Mouse (Mus musculus): ENCODE measurements around the gene Klhl40.

The Klhl40 gene

DNA sequence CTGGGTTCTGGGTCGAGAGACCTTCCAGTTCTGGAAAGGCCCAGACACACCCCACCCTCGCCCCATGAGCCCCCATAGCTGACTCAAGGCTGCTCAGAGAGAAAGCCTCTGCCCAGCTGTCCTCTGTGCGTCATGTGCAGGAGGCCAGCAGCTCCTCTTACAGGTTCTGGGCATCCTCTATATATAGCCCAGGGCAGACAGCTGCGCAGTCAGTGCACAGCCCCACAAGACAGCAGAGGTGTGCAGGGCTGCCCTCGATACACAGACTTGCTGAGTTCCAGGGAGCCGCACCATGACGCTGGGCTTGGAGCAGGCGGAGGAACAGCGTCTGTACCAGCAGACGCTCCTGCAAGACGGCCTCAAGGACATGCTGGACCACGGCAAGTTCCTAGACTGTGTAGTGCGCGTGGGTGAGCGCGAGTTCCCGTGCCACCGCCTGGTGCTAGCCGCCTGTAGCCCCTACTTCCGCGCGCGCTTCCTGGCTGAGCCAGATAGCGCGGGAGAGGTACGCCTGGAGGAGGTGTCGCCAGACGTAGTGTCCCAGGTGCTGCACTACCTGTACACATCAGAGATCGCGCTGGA is at the start of gene Klhl40:
Klhl40 (plus strand) TSS at position 124 of the 582 bp plus-strand sequence.
- peak; percentile 78 for DNase-seq

DNA sequence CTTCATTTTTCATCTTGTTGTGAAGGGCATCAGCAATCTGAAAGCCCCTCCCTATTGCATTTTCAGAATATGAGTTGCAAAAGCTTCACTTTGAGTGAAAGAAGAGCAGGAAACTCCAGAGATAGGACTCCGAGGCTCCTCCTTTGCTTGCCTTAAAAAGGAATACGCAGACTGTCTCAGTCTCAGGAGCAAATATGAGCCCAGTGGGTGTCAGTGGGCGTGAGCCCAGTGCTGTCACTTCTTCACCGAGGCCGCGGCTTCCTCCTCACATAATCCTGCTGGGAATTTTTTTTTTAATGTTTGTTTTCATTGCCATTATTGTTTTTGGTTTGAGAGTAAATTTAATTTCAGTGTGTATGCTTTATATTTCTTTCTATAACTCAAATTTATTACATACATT is 36.9 kb upstream of the Klhl40 start:
- no peak for DNase-seq

DNA sequence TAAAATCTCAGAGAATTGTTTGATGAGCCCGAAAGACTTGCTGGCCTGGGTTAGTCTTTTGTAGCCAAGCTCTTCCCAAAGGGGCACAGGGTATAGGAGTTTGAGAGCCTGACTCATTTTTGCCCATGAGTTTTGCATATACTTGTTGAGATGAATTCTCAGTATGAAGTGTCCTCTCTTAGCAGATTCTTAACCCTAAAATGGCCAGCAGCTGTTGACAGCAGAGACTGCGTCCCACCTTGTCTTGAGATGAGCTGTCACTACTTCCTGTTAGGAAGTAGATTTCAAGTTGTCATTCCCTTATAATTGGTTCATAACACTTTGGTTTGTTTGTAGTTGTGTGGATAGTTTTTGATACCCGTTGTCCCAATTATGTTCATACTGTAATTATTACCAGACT is 36.2 kb upstream of the Klhl40 start:
- DNase-seq, result no peak

DNA sequence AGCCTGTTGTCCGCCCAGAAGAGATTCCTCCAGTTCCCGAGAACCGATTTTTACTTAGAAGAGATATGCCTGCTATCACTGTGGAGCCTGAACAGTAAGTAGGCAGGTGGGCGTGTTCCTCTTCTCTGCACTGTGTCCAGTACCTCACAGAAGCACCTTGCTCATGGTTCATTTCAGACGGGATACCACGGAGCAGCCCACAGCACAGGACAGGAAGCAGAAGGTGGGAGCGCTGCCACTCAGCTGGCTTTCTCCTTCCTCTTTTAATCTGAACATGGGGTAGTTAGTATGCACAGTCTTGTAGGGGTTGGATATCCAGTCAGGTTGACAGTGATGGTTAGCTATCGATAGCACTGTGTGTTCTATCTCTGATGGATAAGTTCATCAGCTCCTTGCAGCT is 33.4 kb upstream of the Klhl40 start:
- no peak for DNase-seq

DNA sequence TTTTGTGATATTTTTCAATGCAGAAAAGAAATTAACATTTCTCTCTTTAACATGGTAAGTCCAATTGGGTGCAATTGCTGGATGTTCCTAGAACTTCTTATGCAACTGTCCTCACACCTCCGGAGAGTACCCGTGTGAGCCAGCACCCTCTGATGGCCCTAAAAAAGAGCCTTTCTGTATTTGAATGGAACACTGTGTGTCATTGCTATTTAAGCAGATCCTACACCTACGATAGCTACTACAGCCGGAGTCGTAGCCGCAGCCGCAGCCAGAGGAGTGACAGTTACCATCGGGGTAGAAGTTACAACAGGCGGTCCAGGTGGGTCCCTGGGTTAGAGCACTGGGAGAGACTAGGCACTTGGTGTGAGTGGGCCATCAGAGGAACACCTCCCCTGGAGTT is 24.6 kb upstream of the Klhl40 start:
- peak; percentile 82 for DNase-seq

DNA sequence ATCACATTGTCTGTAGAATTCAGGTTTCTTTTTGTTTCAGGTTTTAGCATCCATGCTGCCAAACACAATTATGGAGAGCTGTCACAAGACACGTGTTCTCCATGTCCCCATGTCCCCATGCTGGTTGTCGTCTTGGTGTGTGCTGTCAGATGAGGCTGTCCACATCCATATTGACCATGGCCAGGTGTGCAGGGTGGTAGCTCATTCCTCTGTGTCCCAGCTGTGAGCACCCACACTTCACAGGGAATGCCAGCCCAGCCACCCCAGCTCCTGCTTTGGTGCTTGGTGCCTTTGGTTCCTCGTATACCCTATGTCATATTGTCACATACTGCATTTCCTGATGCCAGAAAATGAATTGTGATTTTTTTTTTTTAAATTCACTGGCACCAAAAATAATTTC is 22.8 kb upstream of the Klhl40 start:
- DNase-seq, result no peak

DNA sequence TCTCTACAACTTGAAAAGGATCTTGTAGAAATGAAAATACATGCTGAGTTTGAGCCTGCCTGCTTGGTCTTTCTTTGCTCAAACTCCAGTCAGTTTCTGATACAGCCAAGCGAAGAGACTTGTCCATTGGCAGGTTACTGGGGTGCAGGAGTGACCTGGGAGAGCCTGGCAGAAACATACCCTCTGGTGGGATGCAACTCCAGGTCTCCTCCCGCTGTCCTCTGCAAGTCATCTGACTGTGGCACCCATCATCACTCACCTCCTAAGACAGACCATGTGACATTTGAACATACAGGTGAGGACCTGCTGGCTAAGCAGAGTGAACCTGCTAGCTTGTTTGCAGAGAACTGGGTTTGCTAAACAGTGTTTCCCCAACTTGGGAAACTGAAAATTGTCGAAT is 20.6 kb upstream of the Klhl40 start:
- no peak for DNase-seq

DNA sequence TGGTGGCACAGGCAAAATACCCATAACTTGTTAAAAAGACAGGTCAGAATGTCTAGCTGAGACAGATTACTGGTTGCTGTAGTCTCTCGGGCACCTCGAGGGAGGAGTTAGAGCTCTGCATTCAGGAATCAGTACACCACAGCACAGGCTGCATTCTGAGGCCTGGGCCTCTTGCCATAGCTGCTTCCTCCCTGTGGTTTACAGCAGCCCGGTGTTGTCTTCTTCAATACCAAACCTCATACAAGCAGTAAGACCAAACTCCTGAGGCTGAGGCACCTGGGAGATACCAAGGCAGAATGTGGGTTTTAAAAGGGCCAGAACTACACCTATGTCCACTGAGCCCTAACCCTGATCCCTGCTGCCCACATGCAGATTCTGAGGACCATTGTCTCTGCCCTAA is 20.0 kb upstream of the Klhl40 start:
- no peak for DNase-seq

DNA sequence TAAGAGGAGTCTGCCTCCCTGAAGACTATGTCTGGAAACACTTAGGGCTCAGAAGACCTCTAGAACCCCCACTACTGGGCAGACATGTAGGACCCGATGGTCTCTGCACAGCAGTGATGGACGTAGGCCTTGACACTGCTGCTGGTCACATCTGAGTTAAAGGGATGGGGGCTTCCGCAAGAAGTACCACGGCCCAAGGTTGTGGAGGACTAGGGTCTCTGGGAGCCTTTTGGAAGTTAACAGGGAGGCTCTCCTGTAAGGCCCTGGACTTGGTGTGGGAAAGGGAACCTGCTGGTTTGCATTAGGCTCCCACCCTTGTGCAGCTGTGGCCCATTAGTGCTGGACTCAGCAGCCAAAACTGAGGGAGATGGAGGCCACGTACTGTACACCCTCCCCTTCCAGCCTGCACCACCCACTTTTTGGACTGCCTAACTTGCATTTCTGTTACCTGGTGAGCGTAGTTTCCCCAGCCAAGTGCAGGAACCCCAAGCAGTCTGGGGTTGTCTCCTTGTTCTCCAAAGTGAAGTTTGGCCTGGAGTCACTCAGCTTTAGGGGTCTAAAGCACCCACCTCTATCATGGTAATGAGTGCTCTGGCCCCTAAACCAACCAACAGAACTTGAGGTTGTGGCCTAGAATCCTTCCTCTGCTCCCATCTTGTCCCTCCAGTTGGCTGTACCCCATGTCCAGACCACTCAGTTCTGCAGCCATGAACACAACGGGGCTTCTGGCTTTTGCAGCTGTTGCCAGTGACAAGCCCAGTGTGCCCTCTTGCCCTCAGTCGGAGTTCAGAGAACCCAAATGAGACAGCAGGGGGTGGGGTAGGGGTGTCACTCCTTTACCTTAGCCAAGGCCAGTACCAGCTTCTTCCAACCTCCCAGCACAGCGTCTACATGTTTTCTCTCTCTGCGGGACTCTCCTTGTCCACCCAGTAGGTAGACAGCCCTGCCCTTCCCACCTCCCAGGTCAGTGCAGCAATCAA is 19.3 kb upstream of the Klhl40 start:
- DNase-seq, result no peak

DNA sequence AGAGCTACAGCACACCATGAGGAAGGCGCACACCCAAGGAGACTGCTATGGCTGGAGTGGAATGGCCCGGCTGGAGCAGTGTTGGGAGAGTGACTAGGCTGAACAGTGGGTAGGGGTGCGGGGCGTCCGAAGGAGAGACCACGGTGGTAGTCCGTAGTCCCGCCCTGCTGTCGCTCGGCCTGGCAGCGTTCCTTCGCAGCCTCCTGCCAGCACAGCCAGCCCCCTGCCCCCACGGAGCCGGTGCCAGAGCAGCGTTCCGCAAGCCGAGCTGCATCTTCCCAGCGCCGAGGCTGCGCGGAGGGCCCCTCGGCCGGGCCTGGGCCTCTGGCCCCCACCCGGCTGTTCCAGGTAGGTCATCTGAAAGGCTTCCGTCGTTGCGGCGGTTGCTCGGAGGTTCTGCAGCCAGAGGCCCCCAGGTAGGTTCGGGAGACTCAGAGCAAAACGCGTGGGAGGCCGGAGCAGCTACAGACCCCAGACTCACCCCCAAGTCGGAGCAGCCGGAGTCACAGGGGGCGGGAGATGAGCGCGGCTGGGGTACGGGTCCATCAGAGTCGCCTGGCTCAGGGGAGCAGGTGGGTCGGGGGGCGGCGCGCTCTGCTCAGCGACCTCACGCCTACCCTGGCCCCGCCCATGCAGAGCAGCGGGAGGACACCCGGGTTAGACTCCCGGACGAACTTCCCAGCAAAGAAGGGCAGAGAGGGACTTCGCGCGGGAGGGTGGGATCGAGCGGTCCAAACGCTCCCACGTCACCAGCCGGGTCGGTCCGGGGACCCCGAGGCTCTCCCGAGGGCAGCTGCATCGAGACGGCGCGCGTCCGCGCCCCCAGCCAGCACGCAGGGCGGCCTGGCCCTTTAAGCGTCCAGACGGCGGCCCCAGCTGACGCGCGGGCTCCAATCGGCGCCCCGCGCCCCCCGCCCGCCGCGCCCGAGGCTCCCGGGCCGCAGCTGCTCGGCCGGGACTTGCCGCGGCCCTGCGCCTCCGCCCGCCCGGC is 18.0 kb upstream of the Klhl40 start, which contains the start of gene Zfp651:
Zfp651 (plus strand) TSS at position 240 of the 991 bp plus-strand sequence.
- peak; percentile 76 for DNase-seq

DNA sequence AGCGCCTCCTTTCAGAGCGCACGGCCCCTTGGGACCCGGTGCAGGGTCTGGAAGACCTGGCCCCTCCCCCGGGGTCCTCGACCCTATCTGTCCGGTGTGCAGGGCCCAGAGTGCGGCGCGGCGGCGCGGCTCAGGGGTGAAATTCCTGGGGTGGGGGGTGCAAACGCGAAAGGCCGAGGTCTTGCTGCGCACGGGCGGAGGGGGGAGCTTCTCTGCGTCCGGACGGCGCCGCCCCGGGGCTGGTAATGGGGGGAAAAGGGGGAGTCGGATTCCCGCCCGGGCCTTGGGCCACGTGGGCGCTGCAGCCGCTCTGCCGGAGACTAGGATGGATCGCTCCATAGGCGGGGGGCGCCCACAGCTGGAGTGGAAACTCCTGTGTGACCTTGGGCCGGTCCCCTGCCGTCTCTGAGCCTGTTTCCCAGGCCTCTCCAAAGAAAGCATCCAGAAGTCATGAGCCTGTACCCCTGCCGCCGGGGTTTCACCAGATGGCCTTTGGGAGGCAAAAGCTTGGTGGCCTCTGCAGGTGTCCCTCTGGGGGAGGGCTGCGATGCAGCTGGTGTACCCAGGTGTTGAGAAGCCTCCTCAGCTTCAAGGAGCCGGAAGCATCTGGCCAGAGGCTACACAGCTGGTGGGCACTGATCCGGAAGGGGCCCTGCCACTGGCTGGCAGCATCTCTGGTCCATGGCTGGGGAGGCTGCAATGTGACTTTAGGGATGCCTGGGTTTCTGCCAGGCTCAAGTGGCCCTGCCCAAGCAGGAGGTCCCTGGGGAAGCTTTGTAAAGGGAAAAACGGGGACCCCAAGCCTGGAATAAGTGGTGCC is 16.9 kb upstream of the Klhl40 start:
- DNase-seq, result peak; percentile 61

DNA sequence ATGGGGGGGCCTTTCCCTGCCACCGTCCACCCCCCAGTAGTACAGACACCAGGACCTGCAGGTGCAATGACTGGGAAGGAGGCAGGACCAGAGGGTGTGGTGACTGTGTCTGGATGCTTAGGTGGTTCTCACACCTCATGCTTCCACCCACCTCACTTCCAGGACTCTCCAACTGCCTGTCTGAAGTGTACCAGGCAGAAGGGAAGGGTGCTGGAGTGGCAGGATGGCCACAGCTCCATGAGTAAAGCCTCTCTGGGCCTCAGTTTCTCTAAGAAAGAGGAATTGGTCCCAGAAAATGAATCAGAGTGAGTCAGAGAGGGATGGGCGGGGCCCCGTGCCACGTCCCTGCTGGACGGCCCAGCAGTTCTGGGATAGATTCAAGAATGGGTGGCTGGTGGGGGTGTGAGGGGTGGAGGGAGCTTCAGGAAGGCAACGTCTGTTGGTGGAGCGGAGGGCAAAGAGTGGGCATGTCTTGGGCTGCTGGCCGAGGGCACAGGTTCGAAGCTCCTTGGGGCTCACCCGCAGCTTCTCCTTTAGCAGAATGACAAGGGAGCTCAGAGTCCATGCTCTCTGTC is 16.2 kb upstream of the Klhl40 start:
- no peak for DNase-seq

DNA sequence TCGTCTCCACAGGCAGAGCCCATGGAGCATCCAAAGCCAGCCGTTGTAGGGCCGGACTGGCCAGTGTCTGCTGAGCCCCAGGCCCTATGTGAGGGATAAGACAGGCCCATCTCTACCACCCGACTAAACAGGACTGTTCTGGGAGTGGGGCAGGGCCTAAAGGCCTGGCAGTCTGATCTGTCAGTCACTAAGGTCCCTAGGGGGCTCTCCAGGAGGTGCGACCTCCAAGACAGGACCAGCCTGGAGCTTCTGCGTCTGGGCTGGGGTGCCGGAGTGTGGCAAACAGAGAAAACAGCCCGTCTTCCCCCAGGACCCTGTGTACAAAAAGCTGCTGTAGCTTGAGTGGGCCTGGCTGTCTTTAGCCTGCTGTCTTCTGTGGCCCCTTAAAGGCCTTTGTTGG is 15.6 kb upstream of the Klhl40 start:
- DNase-seq, result no peak

DNA sequence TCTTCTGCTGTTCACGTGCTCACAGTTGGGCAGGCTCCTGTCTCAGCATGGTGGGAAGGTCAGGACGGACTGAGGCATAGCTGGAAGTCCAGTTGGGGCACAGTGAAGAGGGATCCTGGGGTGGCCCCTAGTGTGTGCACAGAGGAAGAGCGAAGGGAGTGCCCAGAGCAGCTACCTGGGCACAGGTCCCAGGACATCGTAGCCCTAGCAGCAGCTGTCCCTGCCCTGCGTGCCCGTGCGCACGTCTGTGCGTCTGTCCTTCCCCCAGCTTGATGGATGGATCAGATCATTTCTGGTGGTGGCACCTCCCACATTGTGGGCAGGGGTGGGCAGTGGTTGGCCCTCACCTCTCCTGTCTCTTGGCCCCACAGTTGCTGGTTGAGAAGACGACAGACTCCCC is 15.2 kb upstream of the Klhl40 start:
- no peak for DNase-seq

DNA sequence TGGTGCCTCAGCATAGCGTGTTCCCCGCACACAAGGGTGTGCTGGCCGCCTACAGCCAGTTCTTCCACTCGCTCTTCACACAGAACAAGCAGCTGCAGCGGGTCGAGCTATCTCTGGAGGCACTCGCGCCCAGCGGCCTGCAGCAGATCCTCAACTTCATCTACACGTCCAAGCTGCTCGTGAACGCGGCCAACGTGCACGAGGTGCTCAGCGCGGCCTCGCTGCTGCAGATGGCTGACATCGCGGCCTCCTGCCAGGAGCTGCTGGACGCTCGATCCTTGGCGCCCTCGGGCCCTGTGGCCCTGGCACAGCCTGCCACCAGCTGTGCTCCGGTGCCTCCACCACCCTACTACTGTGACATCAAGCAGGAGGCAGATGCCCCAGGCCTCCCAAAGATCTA is 14.6 kb upstream of the Klhl40 start:
- no peak for DNase-seq

DNA sequence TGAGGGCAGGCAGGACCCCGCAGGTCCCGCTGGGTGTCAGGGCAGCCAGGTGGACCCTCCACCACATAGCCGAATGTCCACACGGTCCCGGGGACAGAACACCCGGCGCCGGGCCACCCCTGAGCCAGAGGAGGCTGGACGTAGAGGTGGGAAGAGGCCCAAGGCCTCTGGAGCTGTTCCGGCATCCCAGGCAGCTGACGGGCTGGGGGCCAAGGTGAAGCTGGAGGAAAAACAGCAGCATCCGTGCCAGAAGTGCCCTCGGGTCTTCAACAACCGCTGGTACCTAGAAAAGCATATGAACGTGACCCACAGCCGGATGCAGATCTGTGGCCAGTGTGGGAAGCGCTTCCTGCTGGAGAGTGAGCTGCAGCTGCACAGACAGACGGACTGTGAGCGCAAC is 13.7 kb upstream of the Klhl40 start:
- no peak for DNase-seq

DNA sequence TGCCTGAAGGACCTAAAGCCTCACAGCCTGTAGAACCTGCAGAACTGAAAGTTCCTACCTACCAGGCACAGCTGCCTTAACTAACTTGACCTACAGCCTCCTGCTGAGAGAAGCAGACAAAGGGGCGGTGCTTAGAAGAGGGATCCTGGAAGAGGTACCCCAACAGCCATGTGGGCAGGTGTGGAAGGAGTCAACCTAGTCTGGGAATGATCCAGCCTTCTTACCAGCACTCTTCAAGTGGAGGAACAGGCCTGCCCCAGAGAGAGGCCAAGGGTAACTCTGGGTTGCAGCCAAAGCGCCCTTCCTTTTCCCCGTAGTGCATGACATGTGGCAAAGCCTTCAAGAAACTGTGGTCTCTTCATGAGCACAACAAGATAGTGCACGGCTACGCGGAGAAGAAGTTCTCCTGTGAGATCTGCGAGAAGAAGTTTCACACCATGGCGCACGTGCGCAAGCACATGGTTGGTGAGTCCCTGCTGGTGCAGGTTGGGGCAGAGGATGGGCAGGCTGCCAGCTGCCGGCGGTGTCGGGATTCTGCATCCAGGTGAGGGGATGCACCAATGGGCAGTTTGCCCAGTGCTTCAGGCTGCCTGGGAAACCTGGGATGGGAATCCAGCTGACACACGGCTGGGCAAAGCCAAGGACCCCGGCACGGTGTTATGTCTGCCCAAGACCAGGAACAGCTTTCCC is 12.1 kb upstream of the Klhl40 start:
- DNase-seq, result no peak

DNA sequence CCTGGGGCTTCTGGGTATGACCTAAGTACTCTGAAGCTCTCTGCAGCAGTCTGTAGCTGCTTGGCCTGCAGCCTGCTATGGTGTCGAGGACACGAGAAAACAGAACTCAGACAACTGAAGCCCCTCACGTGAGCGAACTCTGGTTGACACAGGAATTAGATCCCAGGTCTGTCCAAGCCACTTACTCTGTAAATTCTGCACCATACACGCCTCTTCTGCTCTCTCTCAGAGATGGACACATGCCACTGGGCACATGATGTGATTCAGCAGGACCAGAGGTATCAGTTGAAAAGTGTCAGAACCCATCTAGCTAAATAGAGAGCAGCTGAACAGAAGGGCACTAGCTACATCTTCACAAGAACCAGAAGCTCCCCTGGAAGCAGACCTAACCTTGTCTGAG is 5.0 kb upstream of the Klhl40 start:
- no peak for DNase-seq

DNA sequence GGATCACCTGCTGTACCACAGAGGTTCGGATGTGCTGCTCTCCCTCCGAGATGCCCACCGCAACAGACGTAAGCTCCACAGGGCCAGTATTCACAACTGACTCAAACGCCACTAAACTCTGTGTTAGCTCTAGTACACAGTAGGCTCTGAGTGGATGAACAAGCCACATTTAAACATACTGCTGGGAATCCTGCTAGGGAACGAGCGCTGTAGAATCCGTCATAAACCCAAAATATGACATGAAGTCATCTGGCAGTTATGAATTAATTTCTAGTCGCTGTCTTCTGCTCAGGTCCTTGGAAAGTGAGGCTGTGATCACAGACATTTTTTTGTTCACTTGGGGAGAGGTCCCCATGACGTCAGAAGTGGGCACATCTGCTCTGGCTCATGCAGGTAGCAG is 1.5 kb upstream of the Klhl40 start:
- no peak for DNase-seq

DNA sequence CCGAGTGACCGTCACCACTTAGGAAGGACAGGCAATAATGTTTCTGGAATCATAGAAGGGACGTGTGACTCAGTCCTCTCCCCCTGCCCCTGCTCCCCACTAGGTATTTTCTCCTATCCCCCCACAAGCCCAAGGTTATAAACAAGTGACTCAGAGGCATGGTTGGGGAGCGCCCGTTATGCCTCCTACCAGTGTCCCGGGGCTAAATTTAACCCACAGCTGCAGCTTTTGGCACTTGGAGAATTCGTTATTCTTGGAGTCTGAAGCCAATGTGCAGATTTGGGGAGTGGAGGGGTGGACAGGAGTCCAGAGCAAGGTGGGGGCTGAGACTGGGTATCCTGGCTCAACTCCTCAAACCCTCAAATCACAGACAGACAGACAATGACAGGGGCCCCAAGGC is 896 bp upstream of the Klhl40 start:
- DNase-seq, result peak; percentile 82

DNA sequence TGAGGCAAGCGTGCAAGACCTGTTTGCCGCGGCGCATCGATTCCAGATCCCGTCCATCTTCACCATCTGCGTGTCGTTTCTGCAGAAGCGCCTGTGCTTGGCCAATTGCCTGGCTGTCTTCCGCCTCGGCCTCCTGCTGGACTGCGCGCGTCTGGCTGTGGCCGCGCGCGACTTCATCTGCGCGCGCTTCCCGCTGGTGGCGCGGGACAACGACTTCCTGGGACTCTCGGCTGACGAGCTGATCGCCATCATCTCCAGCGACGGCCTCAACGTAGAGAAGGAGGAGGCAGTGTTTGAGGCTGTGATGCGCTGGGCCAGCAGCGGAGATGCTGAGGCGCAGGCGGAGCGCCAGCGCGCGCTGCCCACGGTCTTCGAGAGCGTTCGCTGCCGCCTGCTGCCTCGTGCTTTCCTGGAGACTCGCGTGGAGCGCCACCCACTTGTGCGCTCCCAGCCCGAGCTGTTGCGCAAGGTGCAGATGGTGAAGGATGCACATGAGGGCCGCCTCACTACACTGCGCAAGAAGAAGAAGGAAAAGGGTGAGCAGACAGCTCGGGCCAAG is 738 bp downstream of the Klhl40 start:
- DNase-seq, result peak; percentile 88
